Mouse (Mus musculus) splenic B cell, adult 2 months (primary cell): Measurements from ENCODE around the gene Tcte2.
"Not testable (repeated sequence)": the region's sequence is repeated elsewhere in the genome, so short reads cannot be mapped to it uniquely, and the experiment has no call there.

ENCODE experiments used
- DNase-seq: peaks from one replicate; pipeline ENCODE4 v3.0.0-alpha.2; 2011; ENCODE audit warnings: low read depth, low spot score
- H3K27me3 ChIP-seq: 2 replicates; pipeline ENCODE4 v1.6.1; 2012; ENCODE audit warnings: mild to moderate bottlenecking, low read length, moderate library complexity, mixed read lengths; ENCODE audit not compliant: control insufficient read depth, poor library complexity, insufficient read depth, severe bottlenecking
- H3K36me3 ChIP-seq: 2 replicates; pipeline ENCODE4 v1.6.1; 2012; ENCODE audit warnings: mild to moderate bottlenecking, low read length, moderate library complexity, mixed read lengths; ENCODE audit not compliant: control insufficient read depth, poor library complexity, insufficient read depth, severe bottlenecking

Gene Tcte2

DNA sequence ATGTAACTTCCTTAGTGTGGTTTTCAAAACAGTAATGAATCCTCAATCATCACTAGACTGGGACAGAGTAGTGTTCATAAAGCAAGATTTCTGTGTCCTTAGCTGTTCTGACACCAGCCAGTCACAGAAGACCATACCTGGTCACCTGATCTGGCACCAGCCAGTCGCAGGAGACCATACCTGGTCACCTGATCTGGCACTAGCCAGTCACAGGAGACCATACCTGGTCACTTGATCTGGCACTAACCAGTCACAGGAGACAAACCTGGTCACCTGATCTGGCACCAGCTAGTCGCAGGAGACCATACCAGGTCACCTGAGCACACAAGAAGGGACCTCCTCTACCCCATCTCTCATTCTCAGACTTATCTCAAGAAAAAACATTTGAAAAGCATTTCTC, 66.4 kb downstream of the Tcte2 start:
- DNase-seq: no peak

DNA sequence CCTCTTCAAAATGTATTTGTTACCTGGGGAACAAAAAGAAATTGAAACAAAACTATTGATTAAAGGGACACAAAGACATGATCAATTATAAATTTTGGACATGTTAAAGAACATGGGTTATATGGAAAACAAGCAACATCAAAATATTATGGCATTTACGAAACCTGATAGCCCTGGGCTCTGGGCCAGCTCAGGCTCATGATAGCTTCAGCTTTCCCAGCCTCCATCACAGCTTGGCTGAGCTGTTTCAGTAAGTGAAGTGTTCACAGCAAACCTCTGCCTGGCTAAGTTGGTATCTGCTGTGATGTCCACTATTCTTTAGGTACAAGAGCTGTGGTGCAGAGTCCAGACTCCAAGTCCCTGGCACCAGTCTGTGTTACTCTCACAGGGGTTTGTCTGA, 67.4 kb downstream of the Tcte2 start:
- no peak for DNase-seq
- no peaks in the 10 kb centered on the region for H3K36me3 ChIP-seq

More for the DNA sequence above, 66.4 kb downstream of the Tcte2 start:
- H3K27me3 ChIP-seq: no peaks in the 10 kb centered on the region
- no peaks in the 10 kb centered on the region for H3K36me3 ChIP-seq

DNA sequence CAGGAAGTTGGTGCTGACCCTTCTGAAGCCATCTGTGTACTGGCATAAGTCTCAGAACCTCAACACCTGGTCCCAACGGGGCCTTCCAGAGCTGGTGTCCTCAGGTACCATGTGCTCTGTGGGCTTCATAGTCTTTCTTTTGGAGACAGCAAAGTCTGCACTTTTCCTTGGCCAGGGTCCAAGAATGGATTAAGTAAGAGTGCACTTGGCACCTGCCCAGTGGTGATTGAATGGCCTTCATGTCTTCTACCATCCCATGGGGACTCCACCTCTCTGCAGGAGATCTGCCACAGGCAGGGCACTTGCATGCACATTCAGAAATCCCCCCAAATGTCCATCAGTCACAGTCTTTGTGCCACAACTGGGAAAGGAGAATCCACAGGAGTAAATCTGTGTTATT, 74.0 kb downstream of the Tcte2 start:
- H3K27me3 ChIP-seq: no peaks in the 10 kb centered on the region
- H3K36me3 ChIP-seq: no peaks in the 10 kb centered on the region
- DNase-seq: no peak

More for the DNA sequence above, 67.4 kb downstream of the Tcte2 start:
- no peaks in the 10 kb centered on the region for H3K27me3 ChIP-seq

DNA sequence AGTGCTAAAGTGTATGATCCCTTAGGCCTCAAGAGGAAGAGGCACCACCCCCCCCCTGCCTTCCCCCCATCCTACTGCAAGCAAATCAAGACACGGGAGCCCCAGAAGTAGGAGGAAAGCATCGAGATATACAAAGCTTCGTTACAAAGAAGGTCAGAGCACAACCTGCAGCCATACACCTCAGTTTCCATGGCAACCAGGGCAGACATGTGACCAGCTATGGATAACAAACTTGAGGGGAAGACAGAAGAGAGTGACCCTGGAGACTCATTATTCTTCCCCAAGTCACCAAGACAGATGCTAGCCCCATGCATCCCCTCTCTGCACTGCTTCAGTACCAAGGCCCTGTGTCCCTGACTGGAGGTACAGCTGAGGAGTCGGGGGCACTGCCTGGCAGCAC, 74.5 kb downstream of the Tcte2 start:
- Histone ChIP-seq H3K27me3 (no peaks in the 10 kb centered on the region), H3K36me3 (no peaks in the 10 kb centered on the region)
- DNase-seq: no peak

DNA sequence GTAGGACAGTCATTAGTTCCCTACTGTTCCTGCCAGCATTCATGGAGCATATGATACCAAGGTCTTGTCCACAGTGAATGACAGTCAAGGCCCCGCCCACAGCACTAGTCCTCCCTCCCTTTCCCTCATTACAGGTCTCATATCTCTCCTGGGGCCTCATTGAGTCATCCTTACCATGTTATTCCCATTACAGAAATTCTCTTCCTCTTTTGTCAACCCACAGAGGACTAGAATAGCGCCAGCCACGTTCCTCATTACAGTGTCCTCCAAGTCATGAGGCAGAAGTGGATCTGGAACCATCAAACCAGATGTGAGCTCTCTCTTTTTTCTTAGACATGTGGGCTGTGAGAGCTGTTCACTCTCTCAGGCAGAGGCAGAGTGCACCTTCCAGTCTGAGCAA, 76.0 kb downstream of the Tcte2 start:
- DNase-seq: peak; percentile 21
- Histone ChIP-seq H3K27me3 (no peaks in the 10 kb centered on the region), H3K36me3 (no peaks in the 10 kb centered on the region)

DNA sequence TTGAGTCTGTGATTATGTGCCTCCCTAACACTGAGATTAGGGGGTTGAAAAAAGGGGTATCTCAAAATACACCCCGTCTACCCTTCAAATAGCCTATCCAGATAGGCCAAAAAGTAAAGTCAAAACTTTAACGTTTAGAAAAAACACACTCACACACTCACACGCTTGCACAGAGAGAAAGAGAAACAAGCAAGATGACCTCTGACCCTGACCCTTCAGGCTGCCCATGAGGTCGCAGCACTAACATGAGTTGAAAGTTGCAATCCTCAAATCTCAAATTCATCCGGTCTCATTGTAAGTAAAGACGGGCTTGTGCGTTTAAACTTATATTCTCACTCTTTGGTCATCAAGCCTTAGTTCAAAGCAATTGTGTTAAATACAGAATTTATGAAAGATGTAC, 77.4 kb downstream of the Tcte2 start:
- no peaks in the 10 kb centered on the region for H3K27me3 ChIP-seq
- no peaks in the 10 kb centered on the region for H3K36me3 ChIP-seq
- DNase-seq: no peak

DNA sequence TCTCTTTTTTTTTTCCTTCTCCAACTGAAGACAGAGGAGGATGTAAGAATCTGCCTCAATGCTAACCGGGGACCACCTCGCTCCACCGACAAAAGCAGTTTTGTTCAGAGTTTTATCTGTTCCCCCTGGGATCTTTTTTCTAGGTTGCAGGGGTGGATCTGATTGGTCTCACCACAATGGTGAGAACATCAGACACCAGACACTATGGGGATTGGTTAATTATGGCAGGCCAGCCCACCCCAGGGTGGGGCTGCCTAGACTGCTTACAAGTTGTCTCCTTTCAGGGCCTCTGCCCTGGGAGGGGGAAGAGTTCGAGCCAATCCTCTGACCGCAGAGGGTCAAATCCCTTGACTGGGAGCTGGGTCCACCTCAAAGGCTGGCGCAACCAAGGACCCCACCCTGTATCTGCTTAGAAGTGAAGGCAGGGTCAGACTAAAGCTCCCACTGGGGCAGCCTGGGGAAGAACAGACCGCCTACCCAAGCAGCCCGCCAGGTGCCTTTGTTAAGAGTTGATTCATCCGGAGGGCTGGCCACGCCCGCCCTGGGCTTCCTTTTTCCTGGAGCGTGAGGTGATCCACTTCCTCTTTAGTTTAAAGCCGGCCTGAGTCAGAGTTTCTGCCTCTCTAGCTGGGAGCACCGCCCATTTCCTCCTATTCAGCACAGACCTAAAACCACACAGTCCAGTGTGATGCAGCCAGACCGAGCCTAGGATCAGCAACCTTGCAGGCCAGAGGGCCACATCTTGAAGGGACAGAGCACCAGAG, 78.0 kb downstream of the Tcte2 start:
- peak; percentile 90 for DNase-seq
- Histone ChIP-seq H3K27me3 (no peaks in the 10 kb centered on the region), H3K36me3 (no peaks in the 10 kb centered on the region)

DNA sequence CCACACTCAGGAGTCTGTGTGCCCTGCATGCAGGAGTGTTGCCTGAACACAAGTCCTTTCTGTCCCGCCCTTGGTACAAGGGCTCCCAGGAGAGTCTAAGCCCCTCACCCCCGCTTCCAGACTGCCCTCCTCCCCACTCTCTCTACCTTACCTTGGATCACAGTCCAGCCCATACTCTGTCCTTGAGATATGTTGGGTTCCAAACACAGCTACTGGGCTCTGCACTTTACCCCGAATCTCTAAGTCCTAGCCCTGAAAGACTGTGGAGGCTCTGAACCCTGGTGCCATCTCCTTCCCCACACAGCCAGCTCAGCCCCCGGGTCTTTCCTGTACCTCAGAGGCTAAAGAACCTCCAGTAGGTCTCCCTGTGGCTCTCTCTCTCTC, 78.6 kb downstream of the Tcte2 start:
- no peak for DNase-seq
- Histone ChIP-seq H3K36me3 (no peaks in the 10 kb centered on the region), H3K27me3 (no peaks in the 10 kb centered on the region)

DNA sequence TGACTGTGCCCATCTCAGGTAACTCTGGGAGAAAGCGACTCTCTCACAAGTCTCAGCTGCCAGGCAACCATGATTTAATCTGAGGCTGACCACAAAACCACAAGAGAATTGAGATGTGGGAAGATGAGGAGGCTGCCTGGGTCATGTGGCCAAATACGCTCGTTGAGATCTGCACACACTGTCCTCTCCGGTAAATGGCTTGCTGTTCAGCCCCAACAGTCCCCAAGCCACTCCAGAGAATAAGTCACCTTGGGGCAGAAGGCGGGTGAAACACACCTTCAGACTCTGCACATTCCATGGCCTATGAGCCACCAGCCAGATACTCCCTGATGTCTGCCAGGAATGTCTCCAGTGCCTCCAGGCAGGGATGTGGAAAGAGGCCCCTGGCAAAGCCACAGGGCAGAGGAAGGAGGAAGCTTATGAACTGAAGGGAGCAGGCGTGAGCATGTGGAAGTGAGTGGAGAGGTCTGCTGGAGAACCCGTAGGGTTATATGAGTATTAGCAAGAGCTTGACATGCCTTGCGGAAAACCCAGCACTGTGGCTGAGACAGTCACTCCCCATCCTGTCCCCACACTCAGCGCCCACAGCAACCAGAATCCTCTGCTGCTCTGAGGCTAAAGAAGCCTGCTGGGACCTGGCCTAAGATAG, 79.1 kb downstream of the Tcte2 start:
- H3K36me3 ChIP-seq: no peaks in the 10 kb centered on the region
- no peaks in the 10 kb centered on the region for H3K27me3 ChIP-seq
- peak; percentile 44 for DNase-seq

DNA sequence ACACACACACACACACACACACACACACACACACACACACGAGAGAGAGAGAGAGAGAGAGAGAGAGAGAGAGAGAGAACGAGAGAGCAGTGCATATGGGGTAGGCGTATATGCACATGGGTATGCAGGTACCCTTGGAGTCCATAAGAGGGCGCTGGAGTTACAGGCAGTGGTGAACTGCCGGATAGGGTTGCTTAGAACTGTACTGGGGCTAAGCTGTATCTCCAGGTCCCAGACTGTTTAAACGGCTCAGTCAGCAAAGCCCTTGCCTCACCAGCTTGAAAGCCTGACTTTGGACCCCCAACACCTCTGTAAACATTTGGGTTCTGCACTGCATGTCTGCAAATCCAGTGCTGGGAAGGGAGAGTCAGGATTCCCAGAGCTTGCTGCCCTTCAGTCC, 79.9 kb downstream of the Tcte2 start:
- DNase-seq: peak; percentile 26
- H3K27me3 ChIP-seq: no peaks in the 10 kb centered on the region
- H3K36me3 ChIP-seq: no peaks in the 10 kb centered on the region

DNA sequence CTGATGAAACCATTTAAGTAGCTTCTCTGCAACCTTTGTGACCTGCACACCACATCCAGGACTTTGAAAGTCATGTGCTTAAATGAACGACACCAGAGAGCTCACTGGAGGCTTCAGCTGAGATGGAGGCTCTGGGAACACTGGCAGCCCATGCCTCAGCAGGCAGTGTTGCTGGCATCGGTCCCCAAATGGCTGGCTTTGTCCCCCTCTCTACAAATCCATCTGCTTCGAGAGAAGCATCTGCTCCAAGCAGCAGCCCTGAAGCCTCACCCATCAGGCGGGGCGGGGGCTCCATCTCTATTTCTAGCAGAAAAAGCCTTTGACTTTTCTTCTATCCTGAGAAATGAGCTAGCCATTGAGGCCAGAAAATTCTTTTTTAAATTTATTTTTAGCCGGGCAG, 80.5 kb downstream of the Tcte2 start:
- no peaks in the 10 kb centered on the region for H3K27me3 ChIP-seq
- H3K36me3 ChIP-seq: no peaks in the 10 kb centered on the region
- no peak for DNase-seq

DNA sequence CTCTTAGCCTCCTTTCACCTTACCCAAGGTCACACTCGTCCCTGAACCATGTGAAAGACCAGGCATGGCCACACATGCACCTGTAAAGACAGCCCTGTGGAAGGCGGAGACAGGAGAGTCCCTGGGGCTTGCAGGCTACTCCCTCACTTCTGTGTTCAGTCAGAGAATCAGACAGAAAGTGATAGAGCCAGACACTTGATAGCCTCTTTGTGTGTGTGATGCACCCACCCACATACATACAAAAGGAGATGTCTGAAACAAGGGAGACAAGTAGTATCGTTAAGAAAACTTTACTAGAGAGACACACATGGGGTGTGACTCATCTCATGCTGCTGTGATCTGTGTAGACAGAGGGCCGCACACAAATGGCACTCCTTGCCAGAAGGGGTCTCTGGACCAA, 81.3 kb downstream of the Tcte2 start:
- no peak for DNase-seq
- Histone ChIP-seq H3K36me3 (no peaks in the 10 kb centered on the region), H3K27me3 (no peaks in the 10 kb centered on the region)

DNA sequence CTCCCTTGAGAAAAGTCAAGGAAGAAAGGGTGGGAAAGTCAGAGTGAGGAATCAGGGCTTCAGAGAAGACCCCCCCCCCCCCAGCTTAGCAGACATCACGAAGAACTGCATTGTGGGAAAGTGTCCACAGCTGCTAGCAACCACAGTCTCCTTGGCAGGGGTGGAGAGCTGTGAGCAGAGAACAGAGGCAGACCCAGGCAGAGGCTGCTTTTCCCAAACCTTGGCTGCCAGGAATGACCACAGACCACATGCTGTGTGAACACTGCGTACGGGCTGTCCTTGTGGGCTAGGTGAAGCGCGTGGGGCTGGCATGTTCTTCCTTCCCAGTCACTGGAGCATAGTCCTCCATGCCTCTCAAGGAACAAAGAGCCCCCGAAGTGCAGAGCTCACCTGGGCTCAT, 81.9 kb downstream of the Tcte2 start:
- DNase-seq: no peak
- Histone ChIP-seq H3K36me3 (no peaks in the 10 kb centered on the region), H3K27me3 (no peaks in the 10 kb centered on the region)

DNA sequence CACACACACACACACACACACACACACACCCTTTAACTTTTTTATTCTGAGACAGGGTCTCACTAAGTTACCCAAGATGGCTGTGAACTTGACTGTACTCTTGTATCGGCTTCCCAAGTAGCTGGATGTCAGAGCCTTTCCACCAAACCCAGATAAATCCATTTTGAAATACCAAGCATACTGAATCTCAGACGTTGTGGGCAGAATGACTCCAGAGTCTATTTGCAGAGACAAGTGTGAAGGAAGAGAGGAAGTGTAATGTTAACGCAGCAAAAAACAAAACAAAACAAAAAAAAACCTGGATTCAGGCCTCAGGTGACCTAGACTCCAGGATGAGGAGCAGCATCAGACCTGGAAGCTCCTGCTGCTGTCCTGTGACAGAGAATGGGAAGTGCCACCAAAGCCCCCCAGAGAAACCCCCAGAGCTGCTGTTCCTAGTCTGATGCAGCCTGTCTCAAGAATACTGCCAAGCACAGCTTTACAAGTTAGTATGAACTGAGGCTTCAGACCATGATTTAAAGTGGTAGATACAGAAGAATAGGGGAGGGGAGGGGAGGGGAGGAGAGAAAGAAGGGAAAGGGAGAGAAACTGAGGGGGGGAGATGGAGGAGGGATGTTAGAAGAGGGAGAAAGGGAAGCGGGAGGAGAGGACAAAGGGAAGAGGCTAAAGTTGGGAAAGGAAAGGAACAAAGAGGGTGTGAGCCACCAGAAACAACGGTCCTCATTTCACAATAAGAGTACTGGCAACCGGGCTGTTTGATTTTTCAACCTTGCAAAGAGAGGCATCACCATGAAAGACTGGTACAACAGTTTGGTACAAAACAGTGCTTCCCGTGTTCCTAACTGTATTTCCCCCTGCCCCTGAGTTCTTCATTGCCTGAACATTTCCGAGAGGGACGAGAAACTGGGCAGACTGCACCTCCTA, 84.1 kb downstream of the Tcte2 start:
- H3K27me3 ChIP-seq: no peaks in the 10 kb centered on the region
- no peaks in the 10 kb centered on the region for H3K36me3 ChIP-seq
- DNase-seq: no peak

DNA sequence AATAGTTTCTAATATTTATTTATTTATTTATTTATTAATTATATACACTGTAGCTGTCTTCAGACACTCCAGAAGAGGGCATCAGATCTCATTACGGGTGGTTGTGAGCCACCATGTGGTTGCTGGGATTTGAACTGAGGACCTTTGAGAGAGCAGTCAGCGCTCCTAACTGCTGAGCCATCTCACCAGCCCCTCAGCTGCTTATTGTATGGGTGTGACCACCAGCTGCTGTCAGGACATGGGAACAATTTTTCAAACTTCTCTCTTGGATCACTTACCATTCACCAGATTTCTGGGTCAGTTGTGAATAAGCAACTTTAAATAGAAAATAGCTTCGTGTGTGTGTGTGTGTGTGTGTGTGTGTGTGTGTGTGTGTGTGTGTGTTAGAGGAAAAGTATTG, 85.5 kb downstream of the Tcte2 start:
- not testable (repeated sequence) for H3K36me3 ChIP-seq, DNase-seq, H3K27me3 ChIP-seq
